Mouse (Mus musculus) brain, adult 2 months (tissue): ENCODE measurements around the gene Per1.

Experiments
- DNase-seq: peaks from one replicate; pipeline ENCODE4 v3.0.0; 2011; ENCODE audit warnings: low read depth, low spot score

Gene Per1

GRCm38 (mm10) chr11:69098039-69098761, 3.2 kb downstream of the Per1 start:
- DNase-seq: peak; percentile 76

GRCm38 (mm10) chr11:69098762-69099091, 3.7 kb downstream of the Per1 start:
- DNase-seq: peak; percentile 98

- peak; percentile 79 for DNase-seq
Observed at GRCm38 (mm10) chr11:69099177-69099914, 4.3 kb downstream of the Per1 start.

GRCm38 (mm10) chr11:69099915-69100345, 4.9 kb downstream of the Per1 start:
- peak; percentile 97 for DNase-seq

- DNase-seq: no peak
Observed at GRCm38 (mm10) chr11:69100639-69101360, 5.8 kb downstream of the Per1 start.

GRCm38 (mm10) chr11:69101604-69102402, 6.8 kb downstream of the Per1 start:
- no peak for DNase-seq

- peak; percentile 89 for DNase-seq
Observed at GRCm38 (mm10) chr11:69102403-69102725, 7.3 kb downstream of the Per1 start.

- no peak for DNase-seq
Observed at GRCm38 (mm10) chr11:69103121-69103520, 8.1 kb downstream of the Per1 start.

- no peak for DNase-seq
Observed at GRCm38 (mm10) chr11:69103531-69104435, 8.8 kb downstream of the Per1 start.

- no peak for DNase-seq
Observed at GRCm38 (mm10) chr11:69104487-69104886, 9.5 kb downstream of the Per1 start.

- no peak for DNase-seq
Observed at GRCm38 (mm10) chr11:69105227-69105626, 10.2 kb downstream of the Per1 start.

GRCm38 (mm10) chr11:69105796-69106195, 10.8 kb downstream of the Per1 start:
- DNase-seq: no peak

GRCm38 (mm10) chr11:69106299-69106698, 11.3 kb downstream of the Per1 start:
- no peak for DNase-seq

GRCm38 (mm10) chr11:69106842-69107241, 11.8 kb downstream of the Per1 start:
- DNase-seq: no peak

- DNase-seq: no peak
Observed at GRCm38 (mm10) chr11:69107676-69108075, 12.7 kb downstream of the Per1 start.

GRCm38 (mm10) chr11:69108223-69108622, 13.2 kb downstream of the Per1 start:
- DNase-seq: no peak

- DNase-seq: no peak
Observed at GRCm38 (mm10) chr11:69109032-69109900, 14.2 kb downstream of the Per1 start.

- peak; percentile 87 for DNase-seq
Observed at GRCm38 (mm10) chr11:69110319-69111046, 15.5 kb downstream of the Per1 start.
